Mouse (Mus musculus) olfactory bulb, adult 2 months (tissue): ENCODE data around the gene Ndufa13.
A peak's percentile ranks its signal among the peaks of the same experiment; 100 is the strongest.

Experiments used
- CTCF ChIP-seq: fragments of 200-500 bp; IDR thresholded peaks from 2 replicates; pipeline ENCODE4 v1.5.1; 2012; ENCODE audit warnings: low read depth, mild to moderate bottlenecking, low read length, moderate library complexity; ENCODE audit not compliant: insufficient read depth
- POLR2A ChIP-seq: fragments of 200-500 bp; IDR thresholded peaks from 2 replicates; pipeline ENCODE4 v1.6.1; 2012; ENCODE audit warnings: mild to moderate bottlenecking, low read depth, low read length, moderate library complexity; ENCODE audit not compliant: insufficient read depth

DNA sequence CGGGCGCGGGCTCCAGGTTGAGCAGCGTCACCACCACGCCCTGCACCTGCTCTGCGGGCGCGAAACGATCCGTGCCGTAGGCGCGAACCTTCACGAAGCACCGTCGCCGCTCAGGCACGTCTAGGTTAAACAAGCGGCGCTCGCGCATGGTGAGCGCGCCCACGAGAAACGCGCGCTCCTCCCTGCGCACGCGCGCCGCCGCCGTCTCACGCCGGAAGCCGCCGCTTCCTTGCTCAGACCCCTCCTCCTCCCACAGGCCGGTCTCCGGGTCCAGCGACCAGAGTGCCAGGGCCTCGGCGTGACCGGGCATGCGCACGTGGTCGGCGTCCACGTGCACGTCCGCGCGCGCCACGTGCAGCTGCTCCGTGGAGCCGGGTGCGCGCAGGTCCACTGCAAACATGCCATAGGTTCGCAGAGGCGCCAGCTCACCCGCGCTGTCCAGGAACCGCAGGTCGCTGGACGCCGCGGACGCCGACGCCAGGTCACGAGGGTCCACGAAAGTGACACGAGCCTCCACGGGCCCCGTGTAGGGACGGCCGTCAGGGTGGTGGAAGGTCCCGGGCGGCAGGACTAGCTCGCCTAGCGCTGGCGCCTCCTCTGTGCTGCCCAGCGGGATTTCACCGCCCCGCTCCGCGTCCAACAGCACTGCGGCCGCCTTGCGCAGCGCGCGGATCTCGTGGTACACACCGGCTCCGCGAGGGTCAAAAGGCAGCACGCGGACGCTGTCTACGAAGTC lies 20.2 kb downstream of the Ndufa13 start:
- no peak for TF ChIP-seq CTCF
- TF ChIP-seq POLR2A: 0 out of 2 replicates have a peak, but pooled peaks have one; percentile 21
